Mouse (Mus musculus): ENCODE measurements around the gene Olfr1048.
"Not testable (repeated sequence)": the region's sequence is repeated elsewhere in the genome, so short reads cannot be mapped to it uniquely, and the experiment has no call there.

The Olfr1048 gene

DNA sequence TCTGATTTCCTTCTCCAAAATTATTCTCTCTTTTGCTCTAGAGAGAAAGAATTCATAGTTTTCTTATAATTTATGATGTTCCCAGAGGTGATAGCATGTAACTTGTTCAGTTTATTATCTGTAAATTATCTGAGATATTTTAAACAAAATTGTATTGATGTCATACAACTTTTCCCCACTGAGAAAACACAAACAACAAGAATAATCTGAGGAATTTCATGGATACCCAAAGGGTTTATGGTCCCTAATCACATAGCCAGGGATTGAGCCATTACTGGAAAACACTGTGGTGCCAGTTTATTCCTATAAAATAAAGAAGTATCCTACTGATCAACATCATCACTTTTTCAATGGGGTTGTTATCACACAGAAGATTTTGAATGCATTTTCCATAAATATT lies at the start of gene Olfr1048:
Gene Olfr1048 (minus strand): TSS at position 101 of the 400 bp plus-strand sequence.
- DNase-seq (ENCODE audit: low read depth, low spot score): no peak

DNA sequence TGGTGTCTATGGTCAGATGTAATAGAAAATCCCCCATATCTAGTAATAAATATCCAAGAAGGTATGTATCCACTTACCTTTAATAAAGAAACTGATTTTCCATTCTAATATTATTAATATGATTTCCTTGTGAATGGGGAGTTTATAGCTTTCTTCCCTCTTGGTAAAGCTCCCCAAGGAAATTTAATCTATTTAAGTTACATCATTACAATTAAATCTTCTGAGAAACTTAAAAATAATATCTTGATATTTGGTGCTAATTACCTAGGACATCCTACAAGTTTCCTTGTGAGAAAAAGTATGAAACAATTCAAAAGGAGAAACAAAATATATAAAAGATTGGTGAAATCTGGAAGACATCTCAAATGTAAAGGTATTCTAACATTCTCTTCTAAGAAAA lies 38.9 kb upstream of the Olfr1048 start, which contains the start of gene Olfr1051:
Gene Olfr1051 (minus strand): TSS at position 101 of the 400 bp plus-strand sequence.
- not testable (repeated sequence) for DNase-seq (ENCODE audit: low read depth, low spot score)

DNA sequence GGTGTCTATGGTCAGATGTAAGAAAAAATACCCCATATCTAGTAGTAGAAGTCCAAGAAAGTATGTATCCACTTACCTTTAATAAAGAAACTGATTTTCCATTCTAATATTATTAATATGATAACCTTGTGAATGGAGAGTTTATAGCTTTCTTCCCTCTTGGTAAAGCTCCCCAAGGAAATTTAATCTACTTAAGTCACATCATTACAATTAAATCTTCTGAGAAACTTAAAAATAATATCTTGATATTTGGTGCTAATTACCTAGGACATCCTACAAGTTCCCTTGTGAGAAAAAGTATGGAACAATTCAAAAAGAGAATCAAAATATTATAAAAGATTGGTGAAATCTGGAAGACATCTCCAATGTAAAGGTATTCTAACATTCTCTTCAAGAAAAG lies 18.1 kb upstream of the Olfr1048 start, which contains the start of gene Olfr1049:
Gene Olfr1049 (minus strand): TSS at position 101 of the 400 bp plus-strand sequence.
- not testable (repeated sequence) for DNase-seq (ENCODE audit: low read depth, low spot score)

DNA sequence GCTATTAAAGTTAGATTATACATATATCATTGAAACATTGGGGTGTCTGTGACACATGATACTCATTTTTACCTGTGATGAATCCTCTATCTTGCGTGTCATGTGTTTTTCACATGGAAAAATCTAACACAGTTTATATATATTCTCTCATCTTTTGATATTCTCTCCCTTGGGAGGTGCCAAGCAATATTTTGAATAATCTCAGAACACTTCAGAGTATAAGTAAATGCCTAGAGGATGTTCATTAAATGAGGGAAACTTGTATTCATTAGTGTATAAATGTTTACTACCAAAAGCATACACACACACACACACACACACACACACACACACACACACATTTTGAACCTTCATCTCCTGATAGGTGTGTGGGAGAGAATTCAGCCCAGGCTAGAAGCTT lies 8.8 kb downstream of the Olfr1048 start, which contains the start of gene Olfr1047:
Gene Olfr1047 (minus strand): TSS at position 101 of the 400 bp plus-strand sequence.
- no peak for DNase-seq (ENCODE audit: low read depth, low spot score)

DNA sequence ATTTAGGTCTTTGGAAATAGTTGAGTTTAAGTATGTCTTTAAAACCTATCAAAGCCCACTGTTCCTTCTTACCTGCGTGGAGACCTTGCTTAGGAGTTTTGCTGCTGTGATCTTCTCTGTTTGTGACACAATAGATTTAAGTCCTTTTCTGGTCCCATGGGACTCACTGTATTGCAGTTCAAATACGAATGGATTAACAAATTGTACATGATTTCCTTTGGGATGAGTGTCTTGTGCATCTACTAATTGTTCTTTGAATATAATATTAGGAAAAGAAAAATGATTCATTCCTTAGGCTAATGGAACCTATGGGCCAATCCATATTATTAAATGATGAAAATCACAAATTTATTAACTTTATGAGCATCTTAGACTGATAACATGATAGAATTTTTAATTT lies 20.9 kb downstream of the Olfr1048 start, which contains the start of gene Olfr1046:
Gene Olfr1046 (minus strand): TSS at position 101 of the 400 bp plus-strand sequence.
- no peak for DNase-seq (ENCODE audit: low read depth, low spot score)

DNA sequence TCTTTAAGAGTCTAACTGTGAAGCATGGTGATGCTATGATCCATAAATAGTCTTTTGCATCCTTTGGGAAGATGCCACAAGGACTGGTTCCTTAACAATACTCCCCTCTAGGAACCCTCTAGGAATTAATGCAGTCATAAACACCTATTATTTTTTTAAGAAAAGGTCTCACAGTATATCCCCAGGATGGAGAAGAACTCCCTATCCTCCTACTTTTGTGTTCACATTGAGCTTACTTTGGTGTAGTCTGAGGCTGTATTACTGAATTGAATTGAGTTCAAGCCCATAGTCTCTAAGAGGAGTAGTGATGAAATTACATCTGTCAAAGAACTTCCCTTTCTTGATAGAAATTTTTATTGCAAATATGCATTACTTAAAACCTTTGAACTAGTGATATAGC lies 37.2 kb downstream of the Olfr1048 start, which contains the start of gene Olfr1045:
Gene Olfr1045 (minus strand): TSS at position 101 of the 400 bp plus-strand sequence.
- no peak for DNase-seq (ENCODE audit: low read depth, low spot score)

DNA sequence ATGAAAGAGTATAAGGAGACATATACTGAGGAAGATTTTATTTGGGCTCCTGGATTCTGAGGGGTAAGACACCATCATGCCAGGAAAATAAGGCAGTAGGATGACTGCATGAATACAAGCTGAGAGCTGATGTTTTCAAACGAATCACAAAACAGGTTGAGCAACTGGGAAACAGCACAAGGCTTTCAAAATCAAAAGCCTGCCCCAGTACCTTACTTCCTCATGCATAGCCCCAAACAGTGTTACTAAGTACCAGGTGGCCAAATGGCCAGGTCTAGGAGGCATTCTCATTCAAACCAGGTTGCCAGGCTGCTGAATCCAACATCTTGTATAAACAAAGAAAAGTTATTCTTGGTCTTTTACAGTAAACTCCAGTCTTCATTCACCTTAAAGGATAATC lies 44.2 kb downstream of the Olfr1048 start:
- DNase-seq (ENCODE audit: low read depth, low spot score): no peak

DNA sequence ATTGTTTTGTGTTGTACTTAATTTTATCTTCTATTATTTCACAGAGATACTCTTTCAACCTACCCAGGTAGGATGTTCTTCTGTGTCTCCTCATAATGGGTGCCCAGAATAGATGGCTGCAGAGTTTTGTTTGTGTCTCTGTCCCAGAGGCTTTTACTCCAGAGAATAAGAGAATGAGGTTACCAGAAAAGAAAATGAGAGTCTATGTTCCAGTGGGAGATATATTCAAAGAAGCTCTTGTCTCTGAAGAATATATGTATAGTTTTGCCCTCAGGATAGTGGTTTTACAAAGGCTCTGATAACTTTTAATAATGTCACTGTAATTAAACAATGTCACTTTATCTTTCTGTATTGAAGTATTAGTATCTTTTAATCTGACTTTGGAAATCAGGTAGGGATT lies 54.5 kb downstream of the Olfr1048 start, which contains the start of gene Olfr52:
Gene Olfr52 (minus strand): TSS at position 101 of the 400 bp plus-strand sequence.
- no peak for DNase-seq (ENCODE audit: low read depth, low spot score)

Measured in CD4-positive helper T cell, adult 2 months (primary cell).